Mouse (Mus musculus): ENCODE results near the gene Ciapin1. TPM values are rescaled to one million over a fixed set of nuclear protein-coding genes. Genes with fewer than 3 reads are reported as not detected.

Gene Ciapin1
- polyA plus RNA-seq, 1 experiment from 2014 or later, result 154 TPM

DNA sequence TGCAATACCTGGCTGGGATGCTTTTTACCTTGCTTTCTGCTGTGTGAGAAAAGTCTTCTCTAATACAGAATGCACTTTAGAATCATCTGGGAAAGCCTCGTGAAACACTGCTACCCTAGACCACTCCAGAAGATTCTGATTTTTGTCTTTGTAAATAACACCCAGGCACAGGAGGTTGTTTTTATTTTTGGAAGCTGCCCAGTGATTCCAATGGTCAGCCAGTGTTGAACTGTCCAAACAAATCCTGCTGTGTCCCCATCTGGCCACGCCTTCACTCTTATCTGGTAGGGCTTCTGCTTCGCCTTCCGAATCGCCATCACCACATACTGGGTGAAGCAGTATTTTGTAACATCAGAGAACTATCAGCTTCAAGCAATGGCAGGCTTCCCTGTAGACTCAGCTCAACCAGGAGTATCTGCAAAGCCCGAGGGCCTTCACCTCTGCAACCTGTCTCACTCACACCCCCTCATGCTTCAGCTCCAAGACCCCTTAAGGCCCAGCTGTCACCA lies 18.4 kb downstream of the Ciapin1 start:
- H3K27ac ChIP-seq (ENCODE audit: low read depth, low read length), result no peak overlapping the region
- ATAC-seq (ENCODE audit: low FRiP score), result no peak
- H3K9me3 ChIP-seq (ENCODE audit: control insufficient read depth, low read length), result no peaks in the 10 kb centered on the region
- no peak overlapping the region for H3K4me3 ChIP-seq (ENCODE audit: low read depth, low read length)
- H3K4me2 ChIP-seq, result no peak overlapping the region
- H3K27me3 ChIP-seq (ENCODE audit: control insufficient read depth, insufficient read depth, low read length), result no peaks in the 10 kb centered on the region
- H3K4me1 ChIP-seq (ENCODE audit: control insufficient read depth, insufficient read depth, low read length), result no peaks in the 10 kb centered on the region
- H3K9ac ChIP-seq (ENCODE audit: low read length), result no peak overlapping the region
- H3K36me3 ChIP-seq (ENCODE audit: control insufficient read depth, insufficient read depth, low read length), result peaks cover 6% of the 10 kb centered on the region
- WGBS, result 80% methylated on average over 6 of the region's 6 CpGs
- DNase-seq (ENCODE audit: low spot score, missing footprints), result peak; percentile 39

- Histone ChIP-seq H3K4me3 (ENCODE audit: low read depth, low read length) (no peak overlapping the region), H3K9me3 (ENCODE audit: control insufficient read depth, low read length) (no peaks in the 10 kb centered on the region), H3K27ac (ENCODE audit: low read depth, low read length) (no peak overlapping the region), H3K9ac (ENCODE audit: low read length) (no peak overlapping the region), H3K27me3 (ENCODE audit: control insufficient read depth, insufficient read depth, low read length) (no peaks in the 10 kb centered on the region), H3K4me1 (ENCODE audit: control insufficient read depth, insufficient read depth, low read length) (no peaks in the 10 kb centered on the region), H3K36me3 (ENCODE audit: control insufficient read depth, insufficient read depth, low read length) (peaks cover 4% of the 10 kb centered on the region), H3K4me2 (no peak overlapping the region)
- DNase-seq (ENCODE audit: low spot score, missing footprints) (peak; percentile 19), ATAC-seq (ENCODE audit: low FRiP score) (no peak)
- 94% methylated on average over 11 of the region's 11 CpGs for WGBS
Measured at GRCm38 (mm10) chr8:94817933-94818332, 20.2 kb downstream of the Ciapin1 start.

GRCm38 (mm10) chr8:94814556-94814955 lies 23.6 kb downstream of the Ciapin1 start:
- ATAC-seq (ENCODE audit: low FRiP score) (peak; percentile 36; the same call in 1 of the 2 replicates), DNase-seq (ENCODE audit: low spot score, missing footprints) (peak; percentile 91)
- H3K9me3 ChIP-seq (ENCODE audit: control insufficient read depth, low read length), result no peaks in the 10 kb centered on the region
- no peak overlapping the region for H3K9ac ChIP-seq (ENCODE audit: low read length)
- H3K4me1 ChIP-seq (ENCODE audit: control insufficient read depth, insufficient read depth, low read length), result peaks cover 2% of the 10 kb centered on the region; the same call in 1 of the 2 replicates
- H3K36me3 ChIP-seq (ENCODE audit: control insufficient read depth, insufficient read depth, low read length), result no peaks in the 10 kb centered on the region
- no peak overlapping the region for H3K27ac ChIP-seq (ENCODE audit: low read depth, low read length)
- no peak overlapping the region for H3K4me2 ChIP-seq
- H3K27me3 ChIP-seq (ENCODE audit: control insufficient read depth, insufficient read depth, low read length), result no peaks in the 10 kb centered on the region
- 0% methylated on average over 1 of the region's 1 CpGs for WGBS
- no peak overlapping the region for H3K4me3 ChIP-seq (ENCODE audit: low read depth, low read length)

DNA sequence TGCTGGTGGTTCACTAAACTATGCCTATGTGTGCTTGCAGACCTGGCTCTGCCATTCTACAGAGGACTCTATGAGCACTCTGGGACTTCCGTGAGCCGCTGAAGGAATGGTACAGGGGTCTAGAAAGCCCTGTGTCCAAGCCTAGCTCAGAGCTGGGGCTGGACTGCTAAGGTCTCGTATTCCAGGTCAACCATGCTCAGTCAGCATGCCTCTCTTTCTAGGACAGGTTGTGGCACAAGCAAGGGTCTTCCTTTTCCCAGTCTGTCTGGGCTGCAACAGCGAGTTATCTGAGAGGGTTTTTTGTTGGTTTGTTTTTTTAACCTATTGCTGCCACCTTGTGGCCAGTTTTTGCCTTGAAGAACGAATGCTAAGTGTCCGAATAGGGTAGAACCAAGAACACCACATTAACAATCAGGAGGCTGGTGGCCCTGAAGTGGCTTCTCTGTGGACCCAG lies 25.5 kb downstream of the Ciapin1 start:
- Histone ChIP-seq H3K4me2 (peak overlapping the region; percentile 27), H3K9ac (ENCODE audit: low read length) (peak overlapping the region; percentile 43; the same call in 1 of the 2 replicates), H3K4me1 (ENCODE audit: control insufficient read depth, insufficient read depth, low read length) (peaks cover 2% of the 10 kb centered on the region), H3K27ac (ENCODE audit: low read depth, low read length) (no peak overlapping the region), H3K4me3 (ENCODE audit: low read depth, low read length) (no peak overlapping the region), H3K36me3 (ENCODE audit: control insufficient read depth, insufficient read depth, low read length) (no peaks in the 10 kb centered on the region), H3K27me3 (ENCODE audit: control insufficient read depth, insufficient read depth, low read length) (no peaks in the 10 kb centered on the region), H3K9me3 (ENCODE audit: control insufficient read depth, low read length) (no peaks in the 10 kb centered on the region)
- DNase-seq (ENCODE audit: low spot score, missing footprints) (peak; percentile 98), ATAC-seq (ENCODE audit: low FRiP score) (peak; percentile 74)
- WGBS, result 27% methylated on average over 6 of the region's 6 CpGs

DNA sequence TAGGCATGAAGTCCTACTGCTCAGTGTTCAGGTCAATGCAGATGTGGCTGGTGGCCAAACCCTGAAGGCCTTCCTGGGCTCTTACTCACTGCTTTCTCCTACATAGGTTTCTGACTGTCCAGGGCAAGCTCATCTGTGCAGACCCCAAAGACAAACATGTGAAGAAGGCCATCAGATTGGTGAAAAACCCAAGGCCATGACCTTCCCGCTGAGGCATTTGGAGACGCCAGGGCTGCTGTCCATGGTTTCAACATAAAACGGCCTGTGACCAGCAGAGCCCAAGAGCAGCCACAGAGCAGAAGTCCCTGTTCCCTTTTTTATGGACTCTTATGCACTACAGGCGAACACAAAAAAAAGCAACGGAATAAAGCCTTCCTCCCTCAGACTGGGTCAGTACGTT lies 26.5 kb downstream of the Ciapin1 start:
- no peak overlapping the region for H3K27ac ChIP-seq (ENCODE audit: low read depth, low read length)
- peak; percentile 37 for DNase-seq (ENCODE audit: low spot score, missing footprints)
- H3K9ac ChIP-seq (ENCODE audit: low read length), result no peak overlapping the region
- no peak for ATAC-seq (ENCODE audit: low FRiP score)
- 79% methylated on average over 6 of the region's 6 CpGs for WGBS
- H3K4me2 ChIP-seq, result no peak overlapping the region
- H3K9me3 ChIP-seq (ENCODE audit: control insufficient read depth, low read length), result no peaks in the 10 kb centered on the region
- H3K36me3 ChIP-seq (ENCODE audit: control insufficient read depth, insufficient read depth, low read length), result no peaks in the 10 kb centered on the region
- peaks cover 2% of the 10 kb centered on the region for H3K4me1 ChIP-seq (ENCODE audit: control insufficient read depth, insufficient read depth, low read length)
- H3K4me3 ChIP-seq (ENCODE audit: low read depth, low read length), result no peak overlapping the region
- H3K27me3 ChIP-seq (ENCODE audit: control insufficient read depth, insufficient read depth, low read length), result no peaks in the 10 kb centered on the region

GRCm38 (mm10) chr8:94810855-94811254 lies 27.3 kb downstream of the Ciapin1 start:
- 84% methylated on average over 5 of the region's 5 CpGs for WGBS
- no peak for ATAC-seq (ENCODE audit: low FRiP score)

DNA sequence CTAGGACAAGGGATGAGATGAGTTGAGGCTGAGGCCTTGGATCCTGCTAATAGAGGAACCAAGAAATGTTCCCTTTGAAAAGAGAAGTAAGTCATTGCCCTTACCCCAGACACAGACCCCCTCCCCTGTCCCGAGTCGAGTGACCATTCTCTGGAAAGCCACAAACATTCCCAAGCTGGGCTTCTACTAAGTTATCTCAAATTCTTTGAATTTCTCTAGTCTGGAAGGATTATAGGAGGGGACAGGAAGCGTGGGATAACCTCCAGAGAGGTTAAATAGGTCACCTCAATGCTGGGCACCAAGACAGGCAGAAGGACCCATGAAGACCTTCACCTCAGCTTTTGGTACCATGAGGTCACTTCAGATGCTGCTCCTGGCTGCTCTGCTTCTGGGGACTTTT lies 28.0 kb downstream of the Ciapin1 start, which contains the start of gene Ccl17:
Gene Ccl17 (plus strand): TSS at position 301 of the 400 bp plus-strand sequence.
- H3K4me1 ChIP-seq (ENCODE audit: control insufficient read depth, insufficient read depth, low read length), result peaks cover 2% of the 10 kb centered on the region
- no peak within 1 kb of the TSS for H3K27ac ChIP-seq (ENCODE audit: low read depth, low read length)
- H3K4me3 ChIP-seq (ENCODE audit: low read depth, low read length), result no peak within 1 kb of the TSS
- WGBS, result 78% methylated on average over 3 of the region's 3 CpGs
- ATAC-seq (ENCODE audit: low FRiP score) (no peak), DNase-seq (ENCODE audit: low spot score, missing footprints) (no peak)
- H3K4me2 ChIP-seq, result no peak within 1 kb of the TSS
- no peaks in the 10 kb centered on the region for H3K27me3 ChIP-seq (ENCODE audit: control insufficient read depth, insufficient read depth, low read length)
- H3K36me3 ChIP-seq (ENCODE audit: control insufficient read depth, insufficient read depth, low read length), result no peaks in the 10 kb centered on the region
- H3K9ac ChIP-seq (ENCODE audit: low read length), result no peak within 1 kb of the TSS
- no peaks in the 10 kb centered on the region for H3K9me3 ChIP-seq (ENCODE audit: control insufficient read depth, low read length)

More at GRCm38 (mm10) chr8:94810855-94811254, 27.3 kb downstream of the Ciapin1 start:
- Histone ChIP-seq H3K4me2 (no peak overlapping the region), H3K36me3 (ENCODE audit: control insufficient read depth, insufficient read depth, low read length) (no peaks in the 10 kb centered on the region), H3K4me1 (ENCODE audit: control insufficient read depth, insufficient read depth, low read length) (peaks cover 2% of the 10 kb centered on the region), H3K4me3 (ENCODE audit: low read depth, low read length) (no peak overlapping the region), H3K27ac (ENCODE audit: low read depth, low read length) (no peak overlapping the region), H3K9me3 (ENCODE audit: control insufficient read depth, low read length) (no peaks in the 10 kb centered on the region), H3K9ac (ENCODE audit: low read length) (no peak overlapping the region), H3K27me3 (ENCODE audit: control insufficient read depth, insufficient read depth, low read length) (no peaks in the 10 kb centered on the region)
- peak; percentile 10 for DNase-seq (ENCODE audit: low spot score, missing footprints)

- no peaks in the 10 kb centered on the region for H3K9me3 ChIP-seq (ENCODE audit: control insufficient read depth, low read length)
- no peaks in the 10 kb centered on the region for H3K27me3 ChIP-seq (ENCODE audit: control insufficient read depth, insufficient read depth, low read length)
- no peak for ATAC-seq (ENCODE audit: low FRiP score)
- peaks cover 2% of the 10 kb centered on the region for H3K4me1 ChIP-seq (ENCODE audit: control insufficient read depth, insufficient read depth, low read length)
- no peak overlapping the region for H3K4me2 ChIP-seq
- H3K4me3 ChIP-seq (ENCODE audit: low read depth, low read length), result no peak overlapping the region
- no peak overlapping the region for H3K9ac ChIP-seq (ENCODE audit: low read length)
- WGBS, result 88% methylated on average over 6 of the region's 6 CpGs
- H3K36me3 ChIP-seq (ENCODE audit: control insufficient read depth, insufficient read depth, low read length), result no peaks in the 10 kb centered on the region
- H3K27ac ChIP-seq (ENCODE audit: low read depth, low read length), result no peak overlapping the region
- no peak for DNase-seq (ENCODE audit: low spot score, missing footprints)
Measured at GRCm38 (mm10) chr8:94808372-94808771, 29.8 kb downstream of the Ciapin1 start.

DNA sequence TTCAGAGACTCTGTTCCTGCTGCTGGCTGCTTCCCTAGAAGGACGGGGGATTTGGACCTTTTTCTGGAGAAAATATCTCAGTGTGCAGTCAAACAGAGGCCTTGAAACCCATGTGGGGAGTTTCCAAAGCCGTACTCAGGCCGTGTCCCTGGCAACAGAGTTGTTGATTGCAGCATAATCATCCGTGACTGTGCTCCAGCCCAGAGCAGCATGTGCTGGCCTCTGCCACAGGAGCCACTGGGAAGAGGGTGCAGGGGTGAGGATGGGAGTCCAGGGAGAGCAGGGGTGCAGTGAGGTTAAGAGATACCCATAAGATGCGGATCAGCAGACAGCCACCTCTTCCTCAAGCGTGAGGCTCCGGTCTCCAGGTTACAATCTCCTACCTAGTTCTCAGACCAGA lies 30.7 kb downstream of the Ciapin1 start:
- H3K9ac ChIP-seq (ENCODE audit: low read length), result no peak overlapping the region
- H3K27ac ChIP-seq (ENCODE audit: low read depth, low read length), result no peak overlapping the region
- H3K27me3 ChIP-seq (ENCODE audit: control insufficient read depth, insufficient read depth, low read length), result no peaks in the 10 kb centered on the region
- 59% methylated on average over 7 of the region's 7 CpGs for WGBS
- H3K4me1 ChIP-seq (ENCODE audit: control insufficient read depth, insufficient read depth, low read length), result peaks cover 2% of the 10 kb centered on the region
- H3K9me3 ChIP-seq (ENCODE audit: control insufficient read depth, low read length), result no peaks in the 10 kb centered on the region
- ATAC-seq (ENCODE audit: low FRiP score), result no peak
- H3K4me2 ChIP-seq, result no peak overlapping the region
- peak; percentile 81 for DNase-seq (ENCODE audit: low spot score, missing footprints)
- H3K36me3 ChIP-seq (ENCODE audit: control insufficient read depth, insufficient read depth, low read length), result no peaks in the 10 kb centered on the region
- H3K4me3 ChIP-seq (ENCODE audit: low read depth, low read length), result no peak overlapping the region
